Mouse (Mus musculus): ENCODE results near the gene Fryl. TPM values are rescaled to one million over a fixed set of nuclear protein-coding genes. Genes with fewer than 3 reads are reported as not detected.

Fryl gene
- total RNA-seq, 2 experiments from 2014 or later: 45.9 to 96.9 TPM

- ATAC-seq (replicated peaks; ENCODE audit: low FRiP score, low TSS enrichment, poor library complexity, severe bottlenecking): no peak
These were observed 80.9 kb downstream of the Fryl start for GRCm38 (mm10) chr5:73175377-73176147.

DNA sequence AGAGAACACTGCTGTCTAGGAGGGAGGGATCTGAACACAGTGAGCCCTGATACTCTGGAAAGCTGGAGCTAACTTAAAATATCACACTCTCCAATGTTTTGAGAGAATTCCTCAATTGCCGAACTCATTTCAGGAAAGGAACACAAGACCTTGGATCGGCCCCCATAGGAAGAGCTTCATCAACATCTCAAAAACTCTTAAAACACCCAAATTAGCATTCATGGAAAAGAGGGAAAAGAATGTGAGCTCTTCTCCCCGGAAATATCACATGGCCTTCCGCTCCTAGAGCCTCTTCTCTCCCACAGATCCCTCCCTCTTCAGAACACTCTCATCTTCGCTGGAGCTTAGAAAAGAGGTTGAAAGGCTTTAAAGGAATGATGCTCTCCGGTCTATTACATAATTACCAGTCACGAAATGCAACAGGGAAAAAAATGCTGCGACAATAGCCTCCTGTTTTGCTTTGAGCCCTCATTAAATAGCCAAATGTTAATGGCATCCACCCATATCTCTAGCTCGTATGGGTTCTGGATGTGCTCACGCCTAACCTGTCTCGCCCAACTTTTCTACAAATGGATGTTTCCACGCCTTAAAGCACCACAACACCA is 84.4 kb downstream of the Fryl start:
- no peak for ATAC-seq (replicated peaks; ENCODE audit: low FRiP score, low TSS enrichment, poor library complexity, severe bottlenecking)

- ATAC-seq (replicated peaks; ENCODE audit: low FRiP score, low TSS enrichment, poor library complexity, severe bottlenecking): no peak
These were observed 85.2 kb downstream of the Fryl start for GRCm38 (mm10) chr5:73171203-73171602.

- no peak for ATAC-seq (replicated peaks; ENCODE audit: low FRiP score, low TSS enrichment, poor library complexity, severe bottlenecking)
These were observed 87.6 kb downstream of the Fryl start for GRCm38 (mm10) chr5:73168769-73169272.

- no peak for ATAC-seq (replicated peaks; ENCODE audit: low FRiP score, low TSS enrichment, poor library complexity, severe bottlenecking)
These were observed 88.2 kb downstream of the Fryl start for GRCm38 (mm10) chr5:73167976-73168768.

GRCm38 (mm10) chr5:73163970-73164369 is 92.4 kb downstream of the Fryl start:
- no peak for ATAC-seq (replicated peaks; ENCODE audit: low FRiP score, low TSS enrichment, poor library complexity, severe bottlenecking)

DNA sequence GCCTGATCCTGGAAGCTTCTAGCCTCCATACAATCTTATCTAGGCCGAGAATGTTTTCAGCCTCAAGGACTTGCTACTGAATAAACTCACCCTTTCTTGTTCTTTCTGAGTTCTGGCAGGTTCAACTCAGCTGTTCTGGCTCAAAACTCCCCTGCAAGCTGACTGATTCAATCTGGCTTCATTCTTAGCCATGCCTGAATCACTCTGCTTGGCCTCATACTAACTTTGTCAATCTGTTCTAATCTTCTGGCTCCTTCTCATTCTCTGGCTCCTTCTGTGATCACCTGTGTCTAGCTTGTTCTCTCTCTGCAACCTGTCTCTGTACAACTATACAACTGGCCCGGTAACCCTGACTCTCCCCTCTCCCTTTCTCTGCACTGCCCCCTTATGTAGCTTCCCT is 93.9 kb downstream of the Fryl start:
- no peak for ATAC-seq (replicated peaks; ENCODE audit: low FRiP score, low TSS enrichment, poor library complexity, severe bottlenecking)

- no peak for ATAC-seq (replicated peaks; ENCODE audit: low FRiP score, low TSS enrichment, poor library complexity, severe bottlenecking)
These were observed 96.0 kb downstream of the Fryl start for GRCm38 (mm10) chr5:73160440-73160839.

DNA sequence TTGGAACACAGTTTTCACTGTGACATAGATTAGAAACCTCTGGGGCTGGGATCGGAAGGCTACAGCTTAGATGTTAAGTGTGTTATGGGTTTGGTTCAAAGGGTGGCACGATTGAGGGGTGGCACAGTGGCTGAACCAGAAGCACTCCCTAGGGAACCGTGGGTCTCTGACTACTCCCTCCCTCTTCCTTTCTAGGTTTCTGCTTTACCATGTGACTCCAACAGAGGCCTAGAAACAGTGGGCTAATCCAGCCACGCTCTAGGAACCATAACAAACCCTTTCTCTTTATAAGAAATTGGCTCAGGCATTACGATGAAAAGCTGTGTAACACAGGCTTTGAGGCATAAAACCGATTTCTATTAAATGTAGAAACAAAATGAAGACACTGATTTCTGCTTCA is 98.9 kb downstream of the Fryl start:
- ATAC-seq (replicated peaks; ENCODE audit: low FRiP score, low TSS enrichment, poor library complexity, severe bottlenecking): no peak

DNA sequence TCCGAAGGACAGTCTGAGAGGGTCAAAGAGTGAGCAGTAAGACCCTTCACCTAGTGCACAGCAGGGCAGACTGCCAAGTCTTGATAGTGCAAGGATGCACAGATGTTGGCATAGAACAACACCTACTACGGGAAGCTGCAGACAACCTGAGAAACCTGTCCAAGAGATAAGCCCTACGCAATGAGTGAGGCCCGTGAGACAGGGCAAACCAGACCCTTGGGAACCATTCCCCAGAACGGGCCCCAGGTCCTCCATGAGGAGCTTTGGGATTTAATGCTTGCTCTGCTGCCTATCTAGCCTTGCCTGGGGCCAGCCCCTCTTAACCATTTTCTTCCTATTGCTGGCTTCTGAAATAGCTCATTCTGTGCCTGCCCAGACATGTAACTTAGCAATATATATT is 99.4 kb downstream of the Fryl start:
- ATAC-seq (replicated peaks; ENCODE audit: low FRiP score, low TSS enrichment, poor library complexity, severe bottlenecking): no peak

DNA sequence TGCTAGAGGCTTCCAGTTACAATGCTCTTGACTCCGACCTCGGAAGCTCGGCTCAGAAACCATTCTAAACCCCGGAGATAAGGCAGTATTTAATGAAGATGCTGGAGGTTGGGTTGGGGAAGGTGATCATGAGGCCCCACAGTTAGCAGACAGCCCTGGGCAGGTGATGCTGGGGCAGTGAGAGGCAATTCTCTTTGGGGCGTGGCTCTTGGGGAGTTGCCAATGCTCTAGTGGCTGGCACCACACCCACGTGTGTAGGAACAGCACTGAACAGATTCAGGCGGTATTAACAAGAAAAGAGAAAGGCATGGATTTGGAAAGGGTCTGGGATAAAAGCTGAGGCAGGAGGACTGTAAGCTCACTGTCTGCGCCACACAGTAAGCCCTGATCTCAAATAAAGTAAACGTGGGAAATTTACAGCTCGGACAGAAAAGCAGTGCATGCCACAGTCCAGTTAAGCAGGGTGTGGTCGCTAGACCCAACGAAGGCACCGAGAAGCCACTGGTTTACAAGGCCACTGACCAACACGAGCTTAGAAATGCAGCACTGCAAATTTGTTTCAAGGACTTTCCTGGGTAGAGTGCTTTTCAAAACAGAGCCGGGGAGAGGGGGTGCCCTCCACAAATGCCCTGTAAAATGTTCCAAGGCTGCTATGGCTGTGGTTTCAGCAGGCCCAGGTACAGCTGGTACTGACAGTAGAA is 100.0 kb downstream of the Fryl start:
- ATAC-seq (replicated peaks; ENCODE audit: low FRiP score, low TSS enrichment, poor library complexity, severe bottlenecking): peak; percentile 78

DNA sequence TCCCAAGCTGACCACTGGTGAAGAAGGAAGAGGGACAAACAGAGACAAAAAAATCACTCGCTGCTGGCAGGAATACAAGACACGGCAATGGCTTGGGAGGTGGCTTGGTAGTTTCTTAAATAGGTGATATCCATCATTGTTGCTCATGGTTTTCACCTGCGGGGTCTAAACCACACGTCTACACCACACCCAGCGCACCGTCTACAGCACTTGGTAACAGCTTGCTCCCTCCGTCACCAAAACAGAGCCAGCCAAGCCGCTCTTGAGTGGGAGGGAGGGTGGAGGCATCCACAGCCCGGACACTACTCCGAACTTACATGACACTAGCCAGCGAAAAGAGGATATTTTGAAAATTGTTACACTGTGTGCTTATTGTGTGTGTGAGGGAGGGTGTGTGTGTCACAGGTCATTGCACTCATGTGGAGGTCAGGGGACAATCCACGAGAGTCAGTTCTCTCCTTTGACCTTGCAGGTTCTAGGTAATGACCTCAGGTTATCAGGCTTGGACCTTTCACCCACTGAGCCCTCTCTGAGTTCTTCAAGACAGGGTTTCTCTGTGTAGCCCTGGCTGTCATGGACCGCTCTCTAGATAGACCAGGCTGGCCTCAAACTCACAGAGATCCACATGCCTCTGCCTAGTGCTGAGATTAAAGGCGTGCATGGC is 102.5 kb downstream of the Fryl start:
- no peak for ATAC-seq (replicated peaks; ENCODE audit: low FRiP score, low TSS enrichment, poor library complexity, severe bottlenecking)

- no peak for ATAC-seq (replicated peaks; ENCODE audit: low FRiP score, low TSS enrichment, poor library complexity, severe bottlenecking)
These were observed 104.2 kb downstream of the Fryl start for GRCm38 (mm10) chr5:73152206-73152605.

DNA sequence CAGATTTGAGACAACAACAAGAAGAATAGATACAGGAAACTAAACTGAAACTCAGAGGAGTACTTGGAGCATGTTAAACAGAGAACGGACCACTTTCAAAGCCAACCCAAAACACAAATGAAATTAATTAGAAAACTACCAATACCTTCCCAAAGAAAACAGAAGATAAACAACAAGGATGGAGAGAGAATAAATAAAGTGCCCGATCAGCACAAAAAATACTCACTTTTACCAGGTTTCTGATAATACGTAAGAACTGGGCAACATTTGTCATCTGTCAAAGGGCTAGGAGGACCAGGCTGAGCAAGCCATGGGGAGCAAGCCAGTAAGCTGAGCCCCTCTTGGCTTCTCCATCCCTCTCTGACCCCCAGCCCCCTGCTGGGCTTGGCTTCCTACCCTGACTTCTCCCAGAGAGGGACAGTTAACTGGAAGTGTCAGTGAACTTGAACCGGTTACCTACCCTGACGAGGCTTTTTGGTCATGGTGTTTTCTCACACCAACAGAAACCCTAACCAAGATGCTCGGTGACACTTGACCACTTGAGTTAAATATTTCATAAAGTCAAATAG is 105.5 kb downstream of the Fryl start:
- no peak for ATAC-seq (replicated peaks; ENCODE audit: low FRiP score, low TSS enrichment, poor library complexity, severe bottlenecking)

DNA sequence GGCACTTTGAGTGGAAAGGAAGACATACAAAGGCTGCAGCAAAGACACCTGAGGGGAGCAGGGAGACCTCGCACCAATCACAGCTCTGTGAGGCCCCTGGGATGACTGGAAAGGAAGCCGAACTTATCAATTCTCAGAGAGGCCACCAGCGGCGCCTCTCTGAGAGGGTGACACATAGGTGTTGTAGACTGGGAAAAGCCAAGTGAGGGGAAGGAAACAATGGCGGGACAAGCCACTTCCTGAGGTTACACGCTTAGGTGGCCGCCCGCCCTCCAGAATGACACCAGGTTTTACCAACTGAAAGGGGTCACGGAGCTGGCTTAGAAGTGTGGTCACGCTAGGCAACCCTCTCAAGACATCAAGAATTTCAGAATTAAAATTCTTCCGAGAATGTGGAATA is 111.4 kb downstream of the Fryl start:
- no peak for ATAC-seq (replicated peaks; ENCODE audit: low FRiP score, low TSS enrichment, poor library complexity, severe bottlenecking)

- ATAC-seq (replicated peaks; ENCODE audit: low FRiP score, low TSS enrichment, poor library complexity, severe bottlenecking): peak; percentile 97
These were observed 114.7 kb downstream of the Fryl start for GRCm38 (mm10) chr5:73141712-73142111.

GRCm38 (mm10) chr5:73141161-73141560 is 115.3 kb downstream of the Fryl start:
- no peak for ATAC-seq (replicated peaks; ENCODE audit: low FRiP score, low TSS enrichment, poor library complexity, severe bottlenecking)

DNA sequence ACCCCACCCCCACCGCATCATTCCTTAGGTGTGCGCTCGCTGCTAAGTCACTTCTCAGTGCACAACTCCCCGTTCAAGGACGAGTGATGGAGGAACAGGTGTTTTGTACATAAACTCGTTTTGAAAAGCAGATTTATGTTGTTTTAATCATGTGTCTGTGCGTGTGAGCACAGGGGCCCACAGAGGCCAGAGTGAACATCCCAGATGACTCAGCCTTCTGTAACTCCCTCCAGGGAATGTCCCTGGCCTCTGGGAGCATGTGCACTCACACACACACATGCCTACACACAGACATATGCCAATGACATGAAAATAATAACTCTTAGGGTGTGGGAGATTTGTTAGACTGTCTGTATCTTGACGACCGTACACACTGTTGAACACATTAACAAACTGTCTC is 118.9 kb downstream of the Fryl start:
- no peak for ATAC-seq (replicated peaks; ENCODE audit: low FRiP score, low TSS enrichment, poor library complexity, severe bottlenecking)

DNA sequence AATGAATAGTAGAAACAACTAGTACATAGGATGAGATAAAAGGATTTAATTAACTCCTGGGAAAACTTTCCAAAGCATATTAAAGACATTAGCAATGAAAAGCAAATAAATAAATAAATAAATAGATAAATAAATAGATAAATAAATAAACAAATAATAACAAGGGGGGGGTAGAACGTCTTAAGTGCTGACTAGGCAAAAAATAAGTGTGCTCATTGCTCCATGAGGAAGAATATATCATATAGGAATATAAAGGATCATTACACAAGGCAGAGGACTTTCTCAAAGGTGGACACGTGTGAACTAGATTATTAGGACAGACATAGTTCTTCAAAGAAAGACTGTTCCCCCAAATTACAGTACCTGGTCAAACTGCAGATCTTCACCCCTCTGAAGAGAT is 120.5 kb downstream of the Fryl start:
- ATAC-seq (replicated peaks; ENCODE audit: low FRiP score, low TSS enrichment, poor library complexity, severe bottlenecking): no peak

All from megakaryocyte-erythroid progenitor cell, adult 5-6 weeks (primary cell).